Mouse (Mus musculus) kidney, adult 2 months (tissue): ENCODE data around the gene Dis3. TPM values are rescaled to one million over a fixed set of nuclear protein-coding genes. Genes with fewer than 3 reads are reported as not detected.
A peak's percentile ranks its signal among the peaks of the same experiment; 100 is the strongest.

Experiments
- DNase-seq: peaks from one replicate; pipeline ENCODE4 v3.0.0; 2021
- H3K27ac ChIP-seq: fragments of 200-500 bp; 2 replicates; pipeline ENCODE4 v1.5.1; 2012; ENCODE audit warnings: low read depth, low read length, control low read depth, inconsistent platforms; ENCODE audit not compliant: insufficient read depth
- H3K27me3 ChIP-seq: fragments of 200-500 bp; replicated peaks from 2 replicates; pipeline ENCODE4 v1.6.1; 2012; ENCODE audit warnings: mild to moderate bottlenecking, moderate library complexity, low read length, inconsistent platforms; ENCODE audit not compliant: control insufficient read depth, insufficient read depth
- H3K36me3 ChIP-seq: fragments of 200-500 bp; 2 replicates; pipeline ENCODE4 v1.6.1; 2012; ENCODE audit warnings: mild to moderate bottlenecking, moderate library complexity, low read length, inconsistent platforms; ENCODE audit not compliant: control insufficient read depth, insufficient read depth
- H3K4me1 ChIP-seq: fragments of 200-500 bp; 2 replicates; pipeline ENCODE4 v1.6.1; 2011; ENCODE audit warnings: low read length; ENCODE audit not compliant: control insufficient read depth, insufficient read depth
- H3K4me3 ChIP-seq: fragments of 200-500 bp; 2 replicates; pipeline ENCODE4 v1.5.1; 2011; ENCODE audit warnings: mild to moderate bottlenecking, low read depth, low read length, control low read depth; ENCODE audit not compliant: insufficient read depth
- CTCF ChIP-seq: fragments of 200-500 bp; conservative IDR thresholded peaks from 2 replicates; pipeline ENCODE4 v1.5.1; 2011; ENCODE audit warnings: low read depth, mild to moderate bottlenecking, control low read depth, low read length, moderate library complexity, mixed read lengths; ENCODE audit not compliant: insufficient read depth, insufficient read length
- POLR2A ChIP-seq: fragments of 200-500 bp; IDR thresholded peaks from one replicate; pipeline ENCODE4 v1.6.1; 2011; ENCODE audit warnings: low read depth, low read length, control low read depth
- WGBS: fragments of 180-500 bp; shearing (Covaris S2); methylation state at CpG from one replicate; pipeline ENCODE4 v1.1.7; 2018; 5-methylcytosine and 5-hydroxymethylcytosine counted together
- polyA plus RNA-seq: library from polyadenylated mRNA; depleted of rRNA; stranded (reverse); fragments of >200 nt; gene quantifications from 2 replicates; pipeline ENCODE4 v1.2.3, GENCODE M21; 2012

Gene Dis3
- polyA plus RNA-seq, 1 experiment = 3.5 TPM

DNA sequence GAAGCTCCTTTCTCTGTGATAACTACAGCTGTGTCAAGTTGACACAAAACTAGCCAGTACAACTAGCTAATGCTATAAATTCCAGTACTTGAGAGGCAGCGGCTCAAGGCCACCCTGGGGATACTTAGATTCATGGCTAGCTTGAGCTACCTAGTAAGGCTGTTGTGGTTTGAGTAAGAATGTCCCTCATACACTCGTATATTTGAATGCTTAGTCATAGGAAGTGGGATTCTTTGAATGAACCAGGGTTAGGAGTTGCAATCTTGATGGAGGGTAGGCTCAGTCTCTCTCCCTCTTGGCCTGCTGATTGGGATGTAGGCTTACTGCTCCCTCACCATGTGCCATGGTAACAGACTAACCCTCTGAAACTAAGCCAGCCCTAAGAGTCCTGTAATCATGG is 36.5 kb downstream of the Dis3 start:
- Histone ChIP-seq H3K4me3 (no peak overlapping the region), H3K27me3 (no peaks in the 10 kb centered on the region)
- TF ChIP-seq POLR2A (no peak), CTCF (no peak)

DNA sequence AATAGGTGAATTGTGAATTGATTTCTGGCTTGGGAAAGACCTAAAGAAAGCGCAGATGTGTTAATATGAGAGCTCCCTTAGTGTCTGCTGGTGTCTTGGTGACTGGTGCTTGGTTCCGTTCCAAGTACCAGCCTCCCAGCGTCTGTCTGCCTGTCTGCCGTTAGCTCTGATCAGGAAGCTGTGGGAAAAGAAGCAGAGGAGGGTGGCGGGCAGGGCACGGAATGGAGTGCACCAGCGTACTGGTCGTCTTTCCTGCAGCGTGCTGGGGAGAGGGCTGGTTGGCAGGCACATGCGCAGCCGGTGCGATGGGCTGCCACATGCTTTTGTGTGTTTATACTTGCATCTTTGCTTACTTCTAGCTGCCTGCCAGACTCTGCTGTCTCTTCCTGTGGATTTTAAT is 39.0 kb downstream of the Dis3 start:
- TF ChIP-seq POLR2A = no peak
- no peak for TF ChIP-seq CTCF
- H3K4me3 ChIP-seq = no peak overlapping the region
- no peaks in the 10 kb centered on the region for H3K27me3 ChIP-seq
- WGBS = 90% methylated on average over 12 of the region's 12 CpGs
- no peak for DNase-seq
- H3K27ac ChIP-seq = no peak overlapping the region
- H3K36me3 ChIP-seq = no peaks in the 10 kb centered on the region
- no peaks in the 10 kb centered on the region for H3K4me1 ChIP-seq

More for the DNA sequence above, 36.5 kb downstream of the Dis3 start:
- Histone ChIP-seq H3K4me1 (no peaks in the 10 kb centered on the region), H3K27ac (no peak overlapping the region), H3K36me3 (no peaks in the 10 kb centered on the region)
- DNase-seq = no peak
- WGBS = 98% methylated on average over 2 of the region's 2 CpGs

DNA sequence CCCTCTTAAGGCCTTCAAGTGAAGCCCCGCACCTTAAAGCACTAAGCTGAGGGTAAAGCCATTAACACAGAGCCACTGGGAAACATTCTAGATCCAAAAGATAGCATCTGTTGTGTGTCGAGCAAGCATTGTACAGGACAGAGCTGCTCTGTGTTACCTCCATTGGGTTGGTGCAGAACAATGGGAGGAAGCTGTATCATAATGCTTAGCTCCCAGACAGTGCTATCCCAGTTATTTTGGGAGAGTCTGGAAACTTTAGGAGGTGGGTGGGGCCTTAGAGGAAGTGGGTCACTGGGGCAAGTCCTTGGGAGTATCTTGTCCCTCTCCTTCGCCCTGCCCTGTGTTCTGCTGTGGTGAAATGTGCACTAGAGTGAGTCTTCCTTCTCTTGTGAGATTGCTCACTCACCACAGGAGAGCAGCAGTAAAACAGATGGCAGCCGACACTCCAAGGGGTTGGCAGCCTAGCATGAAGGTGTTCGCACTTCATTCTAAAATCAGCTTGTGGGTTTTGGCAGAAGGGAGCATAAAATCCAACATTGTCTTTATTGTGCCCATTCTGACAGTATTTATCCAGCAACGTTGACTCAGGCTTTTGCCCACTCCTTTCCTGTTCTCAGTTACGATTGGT is 40.5 kb downstream of the Dis3 start:
- no peak for DNase-seq
- WGBS = 74% methylated on average over 7 of the region's 7 CpGs

DNA sequence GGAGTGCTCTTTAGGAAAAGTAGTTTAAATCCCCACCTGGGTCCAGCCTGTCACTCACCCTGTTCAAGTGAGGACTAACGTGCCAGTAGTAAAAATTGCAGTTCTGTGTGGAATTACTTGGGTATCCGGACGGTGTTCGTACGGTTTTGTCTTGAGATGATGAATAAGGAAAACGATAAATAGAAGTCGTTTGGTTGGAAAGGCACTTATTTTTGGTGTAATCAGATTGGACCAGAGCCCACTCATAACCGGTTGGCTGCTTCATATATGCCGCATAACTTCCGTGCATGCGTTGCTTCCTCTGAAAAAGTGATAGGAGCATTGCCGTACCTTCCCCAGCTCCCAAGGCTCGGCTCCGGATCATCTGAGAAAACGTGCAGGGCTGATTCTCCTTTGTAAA is 52.8 kb downstream of the Dis3 start:
- TF ChIP-seq CTCF (no peak), POLR2A (no peak)
- H3K27ac ChIP-seq = no peak overlapping the region
- peaks cover 7% of the 10 kb centered on the region for H3K4me1 ChIP-seq
- H3K36me3 ChIP-seq = no peaks in the 10 kb centered on the region
- WGBS = 0% methylated on average over 15 of the region's 15 CpGs
- H3K4me3 ChIP-seq = peak overlapping the region; percentile 77
- H3K27me3 ChIP-seq = no peaks in the 10 kb centered on the region
- DNase-seq = no peak

More for the DNA sequence above, 40.5 kb downstream of the Dis3 start:
- TF ChIP-seq CTCF (no peak), POLR2A (no peak)
- Histone ChIP-seq H3K36me3 (no peaks in the 10 kb centered on the region), H3K27ac (no peak overlapping the region), H3K4me3 (no peak overlapping the region), H3K4me1 (no peaks in the 10 kb centered on the region), H3K27me3 (no peaks in the 10 kb centered on the region)

DNA sequence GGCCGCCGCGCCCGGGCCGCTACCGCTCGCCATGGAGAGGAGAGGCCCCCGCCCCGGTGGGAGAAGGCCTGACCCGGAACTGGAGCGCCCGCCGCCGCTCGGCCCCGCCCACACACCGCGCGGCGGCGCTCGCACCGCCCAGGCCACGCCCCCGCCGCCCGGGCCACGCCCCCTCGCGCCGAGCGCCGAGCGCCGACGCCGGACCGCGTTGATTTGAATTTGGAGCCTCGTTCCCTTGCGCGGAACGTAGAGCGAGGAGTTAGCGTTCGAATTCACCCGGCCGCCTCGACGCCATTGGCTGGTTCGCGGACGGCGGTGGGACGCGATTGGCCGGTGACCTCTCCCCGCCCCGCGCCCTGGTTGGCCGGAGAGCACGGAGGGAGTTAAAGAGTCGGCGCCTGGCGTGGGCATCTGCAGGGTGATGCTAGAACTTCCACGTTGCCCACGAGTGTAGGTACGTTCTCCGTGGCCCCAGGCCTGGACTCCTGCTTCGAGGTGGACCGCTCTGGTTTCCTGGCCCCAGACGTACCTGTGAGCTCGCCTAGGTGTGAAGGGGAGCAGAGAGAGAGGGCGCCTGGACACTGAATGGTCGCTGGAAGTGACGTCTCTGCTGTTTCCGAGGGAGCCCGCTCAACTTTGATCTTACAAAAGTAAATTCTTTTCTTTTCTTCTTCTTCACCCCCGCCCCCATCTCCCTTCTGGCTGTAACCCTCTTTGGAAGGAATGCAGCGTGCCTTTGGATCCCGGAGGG is 53.4 kb downstream of the Dis3 start, which contains the start of the genes Mzt1 and Bora:
Gene Mzt1 (minus strand): TSS at position 104 of the 751 bp plus-strand sequence.
Gene Bora (plus strand): TSS at position 192 of the 751 bp plus-strand sequence.
- no peaks in the 10 kb centered on the region for H3K27me3 ChIP-seq
- no peak for TF ChIP-seq CTCF
- TF ChIP-seq POLR2A = no peak

DNA sequence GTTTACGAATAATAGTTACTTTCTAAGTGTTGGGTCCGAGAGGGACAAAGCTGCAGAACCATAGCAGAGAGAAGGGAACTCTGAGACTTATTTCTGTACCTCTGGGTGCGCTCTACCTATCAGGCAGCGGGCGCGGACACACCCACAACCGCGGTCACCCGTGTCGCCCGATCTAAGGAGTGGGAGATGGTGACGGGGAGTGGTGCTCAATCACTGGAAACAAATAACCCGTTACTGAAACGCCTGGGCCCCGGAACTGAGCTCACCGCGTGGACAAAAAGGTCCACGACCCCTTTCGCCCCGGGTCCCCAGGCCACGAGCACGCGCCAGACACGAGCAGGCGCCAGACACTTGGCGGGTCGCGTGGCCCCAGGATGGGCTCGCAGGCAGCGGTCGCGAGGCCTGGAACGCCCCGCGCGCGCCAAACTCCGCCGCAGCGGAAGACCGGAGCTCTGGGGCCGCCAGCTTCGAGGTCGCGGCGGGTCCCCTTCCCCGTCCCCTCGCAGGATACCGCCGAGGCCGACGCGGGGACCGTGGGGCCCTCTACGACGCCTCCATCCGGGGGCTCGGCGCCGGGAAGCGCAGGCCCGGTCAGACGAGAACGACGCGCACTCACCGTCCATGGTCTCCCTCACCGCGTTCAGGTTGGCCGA is 54.1 kb downstream of the Dis3 start:
- peak; percentile 32 for DNase-seq
- under 1% methylated on average over 70 of the region's 70 CpGs for WGBS

More for the DNA sequence above, 53.4 kb downstream of the Dis3 start, which contains the start of the genes Mzt1 and Bora:
- peaks cover 7% of the 10 kb centered on the region for H3K4me1 ChIP-seq
- WGBS = under 1% methylated on average over 81 of the region's 81 CpGs
- DNase-seq = peak; percentile 96
- peak within 1 kb of the TSS; percentile 62 for H3K27ac ChIP-seq
- H3K36me3 ChIP-seq = no peaks in the 10 kb centered on the region
- H3K4me3 ChIP-seq = peak within 1 kb of the TSS; percentile 77

More for the DNA sequence above, 54.1 kb downstream of the Dis3 start:
- peak overlapping the region; percentile 62 for H3K27ac ChIP-seq
- H3K4me3 ChIP-seq = peak overlapping the region; percentile 77
- no peaks in the 10 kb centered on the region for H3K36me3 ChIP-seq
- TF ChIP-seq POLR2A (no peak), CTCF (no peak)
- H3K4me1 ChIP-seq = peaks cover 7% of the 10 kb centered on the region
- H3K27me3 ChIP-seq = no peaks in the 10 kb centered on the region
